Mouse (Mus musculus) hematopoietic multipotent progenitor cell, adult 10-12 weeks (in vitro differentiated cells): ENCODE results near the gene Krtap4-16. TPM values are rescaled to one million over a fixed set of nuclear protein-coding genes. Genes with fewer than 3 reads are reported as not detected.

Experiments
- polyA plus RNA-seq: library from polyadenylated mRNA; stranded (reverse); fragments of >175 nt; gene quantifications from 2 replicates; pipeline ENCODE4 v1.2.3, GENCODE M21; 2012; ENCODE audit warnings: low replicate concordance

Gene Krtap4-16
- polyA plus RNA-seq = not detected in 2 replicates

GRCm38 (mm10) chr11:99851508-99851907, at the start of gene Krtap4-16:
Gene Krtap4-16 (minus strand): TSS chr11:99851608.

GRCm38 (mm10) chr11:99878887-99879286, 27.5 kb upstream of the Krtap4-16 start, which contains the start of gene Gm11567:
Gene Gm11567 (plus strand): TSS chr11:99879187.

GRCm38 (mm10) chr11:99873089-99873488, 21.7 kb upstream of the Krtap4-16 start, which contains the start of gene Krtap9-1:
Gene Krtap9-1 (plus strand): TSS chr11:99873389.

GRCm38 (mm10) chr11:99864176-99864575, 12.8 kb upstream of the Krtap4-16 start, which contains the start of gene Gm11559:
Gene Gm11559 (plus strand): TSS chr11:99864476.

GRCm38 (mm10) chr11:99857617-99858016, 6.2 kb upstream of the Krtap4-16 start, which contains the start of gene Gm11568:
Gene Gm11568 (plus strand): TSS chr11:99857917.

GRCm38 (mm10) chr11:99837966-99838365, 13.4 kb downstream of the Krtap4-16 start, which contains the start of gene 2300003K06Rik:
Gene 2300003K06Rik (minus strand): TSS chr11:99838066.

GRCm38 (mm10) chr11:99815566-99815965, 35.8 kb downstream of the Krtap4-16 start, which contains the start of gene Gm11564:
Gene Gm11564 (minus strand): TSS chr11:99815666.

GRCm38 (mm10) chr11:99809792-99810191, 41.6 kb downstream of the Krtap4-16 start, which contains the start of gene Krtap4-13:
Gene Krtap4-13 (minus strand): TSS chr11:99809892.

GRCm38 (mm10) chr11:99804346-99804745, 47.1 kb downstream of the Krtap4-16 start, which contains the start of gene Gm11554:
Gene Gm11554 (minus strand): TSS chr11:99804446.

Other genes with a start within 250 kb of the Krtap4-16 start
- gene Gm11938, start 248.3 kb downstream of the Krtap4-16 start, polyA plus RNA-seq = not detected in 2 replicates
- gene Gm11937, start 241.4 kb downstream of the Krtap4-16 start, polyA plus RNA-seq = not detected in 2 replicates
- not detected in 2 replicates for gene Krtap2-4, start 236.8 kb downstream of the Krtap4-16 start, polyA plus RNA-seq
- not detected in 2 replicates for gene Gm11562, start 231.2 kb downstream of the Krtap4-16 start, polyA plus RNA-seq
- gene Krtap4-1, start 223.4 kb downstream of the Krtap4-16 start, polyA plus RNA-seq = not detected in 2 replicates
- gene Krtap4-2, start 216.5 kb downstream of the Krtap4-16 start, polyA plus RNA-seq = not detected in 2 replicates
- not detected in 2 replicates for gene Krtap4-7, start 207.5 kb downstream of the Krtap4-16 start, polyA plus RNA-seq
- not detected in 2 replicates for gene Gm11555, start 201.4 kb downstream of the Krtap4-16 start, polyA plus RNA-seq
- not detected in 2 replicates for gene Gm11563, start 192.6 kb downstream of the Krtap4-16 start, polyA plus RNA-seq
- gene Krtap4-6, start 185.6 kb downstream of the Krtap4-16 start, polyA plus RNA-seq = not detected in 2 replicates
- not detected in 2 replicates for gene Gm14190, start 160.9 kb downstream of the Krtap4-16 start, polyA plus RNA-seq
- not detected in 2 replicates for gene Gm14180, start 117.3 kb downstream of the Krtap4-16 start, polyA plus RNA-seq
- gene Gm11595, start 78.7 kb downstream of the Krtap4-16 start, polyA plus RNA-seq = not detected in 2 replicates
- gene Krtap4-8, start 70.9 kb downstream of the Krtap4-16 start, polyA plus RNA-seq = not detected in 2 replicates
- not detected in 2 replicates for gene Krtap4-9, start 66.4 kb downstream of the Krtap4-16 start, polyA plus RNA-seq
- gene Gm11596, start 58.1 kb downstream of the Krtap4-16 start, polyA plus RNA-seq = not detected in 2 replicates
- gene Gm11569, start 52.7 kb downstream of the Krtap4-16 start, polyA plus RNA-seq = not detected in 2 replicates
- gene Gm11554, start 47.2 kb downstream of the Krtap4-16 start, polyA plus RNA-seq = not detected in 2 replicates
- gene Krtap4-13, start 41.7 kb downstream of the Krtap4-16 start, polyA plus RNA-seq = not detected in 2 replicates
- gene Gm11564, start 35.9 kb downstream of the Krtap4-16 start, polyA plus RNA-seq = not detected in 2 replicates
- gene 2300003K06Rik, start 13.5 kb downstream of the Krtap4-16 start, polyA plus RNA-seq = not detected in 2 replicates
- not detected in 2 replicates for gene Gm11568, start 6.3 kb upstream of the Krtap4-16 start, polyA plus RNA-seq
- not detected in 2 replicates for gene Gm11559, start 12.9 kb upstream of the Krtap4-16 start, polyA plus RNA-seq
- gene Krtap9-1, start 21.8 kb upstream of the Krtap4-16 start, polyA plus RNA-seq = not detected in 2 replicates
- gene Gm11567, start 27.6 kb upstream of the Krtap4-16 start, polyA plus RNA-seq = not detected in 2 replicates
- not detected in 2 replicates for gene Krtap31-1, start 56.3 kb upstream of the Krtap4-16 start, polyA plus RNA-seq
- not detected in 2 replicates for gene Gm11565, start 63.1 kb upstream of the Krtap4-16 start, polyA plus RNA-seq
- gene Krtap31-2, start 84.7 kb upstream of the Krtap4-16 start, polyA plus RNA-seq = not detected in 2 replicates
- gene Krtap9-5, start 96.9 kb upstream of the Krtap4-16 start, polyA plus RNA-seq = not detected in 2 replicates
- not detected in 2 replicates for gene Krtap29-1, start 127.4 kb upstream of the Krtap4-16 start, polyA plus RNA-seq
- gene Krtap16-1, start 135.0 kb upstream of the Krtap4-16 start, polyA plus RNA-seq = not detected in 2 replicates
- not detected in 2 replicates for gene Krtap17-1, start 142.4 kb upstream of the Krtap4-16 start, polyA plus RNA-seq
- gene Krt33a, start 164.6 kb upstream of the Krtap4-16 start, polyA plus RNA-seq = not detected in 2 replicates
- not detected in 2 replicates for gene Krt33b, start 178.3 kb upstream of the Krtap4-16 start, polyA plus RNA-seq
- gene Krt34, start 189.9 kb upstream of the Krtap4-16 start, polyA plus RNA-seq = not detected in 2 replicates
- gene Krt31, start 198.9 kb upstream of the Krtap4-16 start, polyA plus RNA-seq = not detected in 2 replicates
- gene Krt32, start 236.6 kb upstream of the Krtap4-16 start, polyA plus RNA-seq = not detected in 2 replicates
- 0.13 TPM in 1 of 2 replicates, not detected in the other for gene Krt35, start 244.6 kb upstream of the Krtap4-16 start, polyA plus RNA-seq